Mouse (Mus musculus) hindbrain, embryonic 12.5 days (tissue): Measurements from ENCODE around the gene Prkch. TPM values are rescaled to one million over a fixed set of nuclear protein-coding genes. Genes with fewer than 3 reads are reported as not detected.

Experiments
- ATAC-seq: fragments of 200-750 bp; cut with Nextera tagmentation; 2 replicates; pipeline ENCODE4 v1.8.0; 2017; ENCODE audit warnings: moderate TSS enrichment; ENCODE audit not compliant: low FRiP score
- H3K27ac ChIP-seq: fragments of 300-500 bp; sonication (generic); 2 replicates; pipeline ENCODE4 v1.5.1; 2016; ENCODE audit warnings: mild to moderate bottlenecking
- H3K27me3 ChIP-seq: fragments of 300-500 bp; sonication (generic); 2 replicates; pipeline ENCODE4 v1.6.1; 2016; ENCODE audit warnings: mild to moderate bottlenecking
- H3K36me3 ChIP-seq: fragments of 300-500 bp; sonication (generic); 2 replicates; pipeline ENCODE4 v1.6.1; 2016; ENCODE audit warnings: mild to moderate bottlenecking
- H3K4me1 ChIP-seq: fragments of 300-500 bp; sonication (generic); 2 replicates; pipeline ENCODE4 v1.6.1; 2016
- H3K4me2 ChIP-seq: fragments of 300-500 bp; sonication (generic); replicated peaks from 2 replicates; pipeline ENCODE4 v1.6.1; 2016; ENCODE audit warnings: mild to moderate bottlenecking
- H3K4me3 ChIP-seq: fragments of 300-500 bp; sonication (generic); 2 replicates; pipeline ENCODE4 v1.5.1; 2016; ENCODE audit warnings: mild to moderate bottlenecking
- H3K9ac ChIP-seq: fragments of 300-500 bp; sonication (generic); 2 replicates; pipeline ENCODE4 v1.6.1; 2016; ENCODE audit warnings: mild to moderate bottlenecking, moderate library complexity
- H3K9me3 ChIP-seq: fragments of 300-500 bp; sonication (generic); replicated peaks from 2 replicates; pipeline ENCODE4 v1.6.1; 2016; ENCODE audit warnings: mild to moderate bottlenecking
- WGBS: fragments of 180-500 bp; shearing (Covaris S2); methylation state at CpG from one replicate; pipeline ENCODE4 v1.1.7; 2016; 5-methylcytosine and 5-hydroxymethylcytosine counted together
- polyA plus RNA-seq: library from polyadenylated mRNA; unstranded; fragments of >200 nt; fragmentation: Nextera tagmentation; extraction: Ambion mirVana; gene quantifications from 2 replicates; pipeline ENCODE4 v1.2.1, GENCODE M21; 2016

The Prkch gene
- polyA plus RNA-seq, 1 experiment from 2014 or later, result 11.0 TPM

GRCm38 (mm10) chr12:73815892-73816291 is 231.3 kb downstream of the Prkch start:
- H3K4me3 ChIP-seq, result no peak overlapping the region
- H3K27me3 ChIP-seq, result no peaks in the 10 kb centered on the region
- no peaks in the 10 kb centered on the region for H3K36me3 ChIP-seq

DNA sequence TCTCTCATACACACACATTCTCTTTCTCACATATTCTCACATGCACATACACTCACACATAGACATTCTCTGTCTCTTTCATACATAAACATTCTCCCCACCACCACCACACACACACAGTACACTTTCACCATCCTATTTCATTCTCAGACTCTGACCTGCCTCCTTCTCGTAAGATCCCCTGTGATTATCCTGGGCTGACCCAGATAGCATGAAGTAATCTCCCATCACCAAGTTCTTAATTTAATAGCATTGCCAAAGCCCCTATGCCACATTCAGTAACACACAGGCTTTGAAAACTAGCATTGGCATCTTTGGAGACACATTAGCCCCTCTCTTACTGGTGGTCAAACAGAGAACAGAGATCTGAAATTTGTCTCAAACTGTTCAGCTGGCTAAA is 232.3 kb downstream of the Prkch start:
- Histone ChIP-seq H3K4me2 (no peak overlapping the region), H3K4me3 (no peak overlapping the region), H3K27me3 (no peaks in the 10 kb centered on the region), H3K9ac (no peak overlapping the region), H3K4me1 (0 out of 2 replicates have a peak, but pooled peaks cover 2% of the 10 kb centered on the region), H3K36me3 (no peaks in the 10 kb centered on the region), H3K27ac (no peak overlapping the region), H3K9me3 (no peaks in the 10 kb centered on the region)
- 80% methylated on average over 1 of the region's 1 CpGs for WGBS
- ATAC-seq, result no peak

More at GRCm38 (mm10) chr12:73815892-73816291, 231.3 kb downstream of the Prkch start:
- Histone ChIP-seq H3K27ac (no peak overlapping the region), H3K9ac (no peak overlapping the region), H3K4me1 (0 out of 2 replicates have a peak, but pooled peaks cover 2% of the 10 kb centered on the region), H3K4me2 (no peak overlapping the region), H3K9me3 (no peaks in the 10 kb centered on the region)
- ATAC-seq, result no peak
- 77% methylated on average over 2 of the region's 2 CpGs for WGBS

DNA sequence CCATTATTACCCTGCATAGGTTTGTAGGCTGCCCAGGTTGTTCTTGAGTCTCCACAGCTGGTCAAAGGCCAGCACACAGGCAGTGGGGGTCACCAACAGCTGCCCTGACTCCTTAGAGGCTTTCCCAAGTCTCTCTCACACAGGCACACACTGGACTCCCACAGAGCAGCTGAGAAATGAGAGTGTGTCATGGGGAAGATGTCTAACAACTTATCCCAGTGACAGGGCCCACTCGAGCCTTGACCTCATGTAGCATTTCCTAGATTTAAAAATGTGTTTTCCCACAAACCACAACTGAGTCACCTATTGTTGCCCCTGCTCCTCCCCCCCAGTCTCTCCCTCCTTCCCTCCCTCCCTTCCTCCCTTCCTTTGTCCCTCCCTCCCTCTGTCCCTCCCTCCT is 234.2 kb downstream of the Prkch start:
- ATAC-seq, result no peak
- H3K9ac ChIP-seq, result no peak overlapping the region
- no peak overlapping the region for H3K27ac ChIP-seq
- no peak overlapping the region for H3K4me3 ChIP-seq
- no peaks in the 10 kb centered on the region for H3K9me3 ChIP-seq
- H3K36me3 ChIP-seq, result no peaks in the 10 kb centered on the region
- WGBS, result 53% methylated on average over 1 of the region's 1 CpGs
- no peaks in the 10 kb centered on the region for H3K27me3 ChIP-seq
- H3K4me1 ChIP-seq, result no peaks in the 10 kb centered on the region
- no peak overlapping the region for H3K4me2 ChIP-seq

- no peak for ATAC-seq
- H3K27me3 ChIP-seq, result no peaks in the 10 kb centered on the region
- H3K9me3 ChIP-seq, result no peaks in the 10 kb centered on the region
- no peaks in the 10 kb centered on the region for H3K4me1 ChIP-seq
- WGBS, result 91% methylated on average over 4 of the region's 4 CpGs
- no peak overlapping the region for H3K27ac ChIP-seq
- H3K36me3 ChIP-seq, result no peaks in the 10 kb centered on the region
- H3K4me3 ChIP-seq, result no peak overlapping the region
- H3K9ac ChIP-seq, result no peak overlapping the region
- no peak overlapping the region for H3K4me2 ChIP-seq
Measured at GRCm38 (mm10) chr12:73821176-73821575, 236.6 kb downstream of the Prkch start.

GRCm38 (mm10) chr12:73822331-73822730 is 237.7 kb downstream of the Prkch start:
- Histone ChIP-seq H3K27me3 (no peaks in the 10 kb centered on the region), H3K27ac (no peak overlapping the region), H3K9me3 (no peaks in the 10 kb centered on the region), H3K4me3 (no peak overlapping the region), H3K9ac (no peak overlapping the region), H3K4me1 (no peaks in the 10 kb centered on the region), H3K4me2 (no peak overlapping the region), H3K36me3 (no peaks in the 10 kb centered on the region)
- ATAC-seq, result no peak
- 91% methylated on average over 12 of the region's 12 CpGs for WGBS

DNA sequence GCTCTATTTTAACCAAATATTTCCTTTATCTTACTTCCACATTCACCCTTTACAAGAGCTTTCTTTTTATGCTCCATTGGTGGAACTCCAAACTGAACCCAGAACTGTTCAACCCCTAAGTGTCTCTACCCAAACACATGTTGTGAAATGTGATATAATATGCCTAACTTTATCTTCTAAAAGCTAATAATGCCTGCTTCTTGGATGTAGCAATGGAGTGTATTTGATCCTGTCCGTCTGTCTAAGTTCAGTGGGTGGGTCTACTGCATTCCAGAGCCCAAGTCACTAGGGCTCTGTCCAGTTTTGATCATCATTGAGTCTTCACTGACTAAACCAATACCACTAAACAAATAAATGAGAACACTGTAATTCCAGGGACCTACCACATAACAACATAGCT is 240.2 kb downstream of the Prkch start:
- Histone ChIP-seq H3K27ac (no peak overlapping the region), H3K4me1 (no peaks in the 10 kb centered on the region), H3K4me3 (no peak overlapping the region), H3K27me3 (no peaks in the 10 kb centered on the region), H3K9ac (no peak overlapping the region), H3K36me3 (no peaks in the 10 kb centered on the region), H3K4me2 (no peak overlapping the region), H3K9me3 (no peaks in the 10 kb centered on the region)
- no peak for ATAC-seq
- WGBS, result 88% methylated on average over 1 of the region's 1 CpGs

Other genes with a start within 250 kb of the Prkch start
- gene Tmem30b, start 38.4 kb upstream of the Prkch start, polyA plus RNA-seq, result 5.7 and 7.1 TPM in 2 replicates